Mouse (Mus musculus): Measurements from ENCODE around the gene Aldh5a1.

DNA sequence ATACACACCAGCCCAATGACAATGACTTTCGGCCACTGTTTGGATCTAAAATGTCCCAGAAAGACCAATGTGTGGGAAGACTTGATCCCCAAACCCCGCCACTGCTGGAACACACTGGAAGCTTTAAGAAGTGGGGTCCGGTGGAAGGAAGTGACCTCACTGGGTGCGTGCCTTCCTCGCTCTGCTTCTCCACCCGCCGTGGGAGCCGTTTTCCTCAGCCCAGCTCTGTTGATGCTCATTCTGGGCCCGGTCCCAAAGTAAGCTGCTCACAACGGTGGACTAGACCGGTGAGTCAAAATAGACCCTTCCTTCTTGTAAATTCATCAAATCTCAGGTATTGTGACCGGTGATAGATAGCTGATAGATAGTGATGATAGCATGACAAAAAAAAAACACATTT is 32.0 kb downstream of the Aldh5a1 start:
- TF ChIP-seq EP300 (IDR thresholded peaks at IDR 0.05; ENCODE audit: low read depth) (no peak), CTCF (IDR thresholded peaks at IDR 0.05; ENCODE audit: low read depth) (no peak)

Data from heart, postnatal 0 days (tissue).